Mouse (Mus musculus) bone marrow, adult 2 months (tissue): ENCODE results near the gene Pcdh15.

Source experiments
- CTCF ChIP-seq: fragments of 200-500 bp; IDR thresholded peaks from 2 replicates; pipeline ENCODE4 v1.5.1; 2011; ENCODE audit warnings: low read length, control low read depth; ENCODE audit not compliant: control insufficient read depth, insufficient read depth
- POLR2A ChIP-seq: fragments of 200-500 bp; IDR thresholded peaks from 2 replicates; pipeline ENCODE4 v1.6.1; 2011; ENCODE audit warnings: low read depth, mild to moderate bottlenecking, control low read depth, low read length, borderline replicate concordance; ENCODE audit not compliant: control insufficient read depth

GRCm38 (mm10) chr10:74450069-74450468 is 1350.9 kb downstream of the Pcdh15 start:
- TF ChIP-seq POLR2A (no peak), CTCF (no peak)
